Mouse (Mus musculus): ENCODE measurements around the gene Gm49361.
"Not testable (repeated sequence)": the region's sequence is repeated elsewhere in the genome, so short reads cannot be mapped to it uniquely, and the experiment has no call there.

Gm49361 gene

GRCm38 (mm10) chr14:57746001-57746771 is at the start of gene Gm49361:
TSS of gene Gm49361 (minus strand) at chr14:57746103.
- DNase-seq (ENCODE audit: low read depth in 1 of 2, low spot score in 2 of 2): peak; percentile 64 to 85

GRCm38 (mm10) chr14:57791171-57791570 is 45.3 kb upstream of the Gm49361 start:
- no peak for DNase-seq (ENCODE audit: low read depth in 1 of 2, low spot score in 2 of 2)

DNA sequence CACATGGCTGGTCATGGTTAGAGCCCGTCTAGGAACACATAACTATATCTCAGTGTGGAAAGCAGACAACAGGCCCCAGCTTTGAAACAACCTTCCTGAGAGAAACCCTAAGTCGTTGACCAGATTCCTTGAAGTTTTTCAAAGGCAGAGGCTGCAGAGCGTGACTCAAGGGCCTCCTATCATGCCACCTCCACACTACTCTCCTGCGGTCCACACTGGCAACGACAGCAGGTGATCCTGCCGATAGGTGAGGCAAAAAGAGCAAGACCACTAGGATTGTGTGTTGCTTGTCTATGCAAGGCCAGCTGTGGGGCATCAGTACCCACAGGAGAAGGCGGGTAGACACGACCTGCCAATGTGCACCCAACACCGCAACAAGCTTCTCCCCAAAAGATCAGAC is 43.9 kb upstream of the Gm49361 start:
- DNase-seq (ENCODE audit: low read depth in 1 of 2, low spot score in 2 of 2): no peak

GRCm38 (mm10) chr14:57789311-57789710 is 43.4 kb upstream of the Gm49361 start:
- no peak for DNase-seq (ENCODE audit: low read depth in 1 of 2, low spot score in 2 of 2)

- DNase-seq (ENCODE audit: low read depth in 1 of 2, low spot score in 2 of 2): no peak
Measured at GRCm38 (mm10) chr14:57787406-57787805, 41.5 kb upstream of the Gm49361 start.

DNA sequence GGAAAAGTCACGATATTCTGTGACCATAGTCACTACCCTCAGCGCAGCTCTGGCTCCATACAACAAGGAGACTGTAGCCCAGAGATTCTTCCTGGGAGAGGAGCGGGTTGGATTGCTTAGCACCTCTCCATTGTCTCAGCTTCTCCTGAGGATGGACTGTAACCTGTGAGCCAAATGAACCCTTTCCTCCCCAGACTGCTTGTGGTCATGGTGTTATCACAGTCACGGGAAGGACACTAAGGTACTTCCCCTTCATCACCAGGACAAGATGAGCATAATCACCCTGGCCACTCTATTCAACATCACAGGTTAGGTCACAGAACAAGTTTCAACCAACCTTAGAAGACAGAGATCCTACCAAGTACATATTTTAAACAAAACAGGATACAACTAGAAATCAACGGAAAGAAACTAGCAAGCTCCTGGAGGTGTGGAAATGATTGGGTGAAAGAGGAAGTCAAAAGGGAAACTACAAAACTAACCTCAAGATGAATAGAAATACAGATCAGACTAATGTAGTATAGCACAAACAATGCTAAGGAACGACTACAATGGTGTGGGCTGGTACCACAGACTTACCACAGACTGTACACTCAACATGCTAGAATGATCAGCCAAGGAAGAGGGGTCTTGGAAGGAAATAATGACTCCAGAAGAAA is 26.4 kb upstream of the Gm49361 start:
- no peak for DNase-seq (ENCODE audit: low read depth in 1 of 2, low spot score in 2 of 2)

GRCm38 (mm10) chr14:57769102-57769501 is 23.2 kb upstream of the Gm49361 start:
- no peak for DNase-seq (ENCODE audit: low read depth in 1 of 2, low spot score in 2 of 2)

DNA sequence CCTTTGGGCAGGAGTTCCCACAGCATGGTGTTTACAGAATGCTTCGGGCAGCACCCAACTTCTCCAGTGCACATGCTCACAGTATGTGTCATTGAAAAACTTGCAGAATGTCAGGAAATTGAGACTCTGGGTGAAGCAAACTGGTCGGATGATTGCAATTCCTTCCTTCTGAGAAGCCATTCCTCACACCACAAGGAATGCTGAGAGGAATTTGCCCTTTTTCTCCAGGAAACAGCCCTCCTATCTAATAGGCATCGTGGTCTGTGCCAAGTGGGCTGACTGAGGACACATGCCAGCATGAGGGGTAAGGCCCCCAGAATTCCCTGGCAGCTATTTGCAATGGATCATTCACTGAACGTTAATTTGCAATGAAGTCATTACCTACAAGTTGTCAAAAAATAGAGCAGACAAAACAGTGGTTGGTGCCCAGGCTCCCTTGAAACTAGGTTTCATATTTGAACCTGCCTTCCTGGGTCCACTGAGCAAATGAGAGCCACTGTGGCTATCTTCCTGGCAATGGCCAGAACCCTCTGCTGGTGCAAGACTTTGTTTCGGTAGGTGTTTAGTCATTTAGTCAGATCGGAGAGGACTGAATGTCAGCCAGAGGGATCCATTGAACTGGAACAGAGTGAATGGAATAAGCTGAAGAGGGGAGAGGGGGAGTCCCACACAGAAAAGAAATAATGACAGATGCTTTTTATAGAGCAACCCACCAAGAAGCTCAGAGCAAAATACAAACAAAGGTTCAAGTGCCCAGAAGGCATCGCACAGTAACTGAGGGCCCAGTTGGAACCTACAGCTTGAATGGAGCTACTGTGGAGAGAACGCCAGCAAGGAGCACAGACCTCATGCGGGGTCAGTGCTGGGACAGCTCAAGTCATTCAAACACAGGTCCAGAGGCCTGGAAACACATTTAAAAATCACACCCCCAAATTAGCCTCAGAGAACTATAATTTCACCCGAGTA is 14.8 kb upstream of the Gm49361 start:
- no peak for DNase-seq (ENCODE audit: low read depth in 1 of 2, low spot score in 2 of 2)

DNA sequence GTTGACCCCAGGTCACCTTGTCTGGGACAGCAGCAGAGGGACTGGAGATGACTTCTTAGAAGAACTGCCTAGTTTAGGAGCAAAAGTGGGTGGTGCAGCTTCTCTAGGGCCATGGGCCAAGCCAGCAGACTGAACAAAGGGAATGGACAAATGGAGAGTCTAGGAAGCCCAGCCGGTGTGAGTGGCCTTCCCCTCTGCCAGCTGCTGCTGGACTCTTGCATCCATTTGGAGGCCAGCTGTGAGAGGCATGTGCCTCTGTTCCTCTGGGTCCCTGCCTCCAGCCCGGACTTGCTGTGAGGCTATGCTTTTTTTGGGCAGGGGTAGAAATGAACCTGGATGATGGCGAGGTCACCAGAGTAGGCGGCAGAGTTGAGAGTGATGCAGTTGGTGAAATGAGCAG is 12.3 kb upstream of the Gm49361 start, which contains the start of gene Lats2:
Gene Lats2, minus strand, starts transcription at position 152 of the 400 bp plus-strand sequence.
- no peak for DNase-seq (ENCODE audit: low read depth in 1 of 2, low spot score in 2 of 2)

- no peak for DNase-seq (ENCODE audit: low read depth in 1 of 2, low spot score in 2 of 2)
Measured at GRCm38 (mm10) chr14:57756094-57756493, 10.2 kb upstream of the Gm49361 start.

GRCm38 (mm10) chr14:57755661-57756060 is 9.8 kb upstream of the Gm49361 start:
- no peak for DNase-seq (ENCODE audit: low read depth in 1 of 2, low spot score in 2 of 2)

DNA sequence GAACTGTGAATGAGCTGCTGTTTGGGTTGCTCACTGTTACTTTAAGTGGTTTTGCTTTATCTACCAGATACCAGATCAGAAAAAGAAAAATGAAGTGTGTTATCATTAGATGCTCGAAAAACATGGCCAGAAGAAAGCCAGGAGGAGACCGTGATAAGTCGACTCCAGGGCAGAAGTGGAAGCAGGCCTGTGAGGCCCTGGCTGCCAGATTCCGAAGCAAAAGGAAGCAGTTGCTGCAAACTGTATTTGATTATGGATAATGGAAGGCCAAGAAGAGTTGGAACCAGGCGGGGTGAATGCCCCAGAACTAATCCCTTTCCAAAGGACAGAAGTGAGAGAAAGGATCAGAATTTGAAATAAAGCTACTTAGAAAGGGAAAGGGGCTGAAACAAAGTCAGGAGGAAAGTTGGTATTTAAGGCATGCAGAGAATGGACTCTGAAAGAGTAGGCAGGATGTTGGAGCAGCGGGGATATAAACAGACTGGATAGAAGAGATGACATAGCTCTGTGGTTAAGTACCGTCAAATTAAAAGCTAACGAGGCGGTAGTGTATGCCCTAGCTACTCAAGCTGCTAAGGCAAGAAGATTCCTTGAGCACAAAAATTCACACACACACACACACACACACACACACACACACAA is 7.6 kb upstream of the Gm49361 start:
- DNase-seq (ENCODE audit: low read depth in 1 of 2, low spot score in 2 of 2): no peak

- not testable (repeated sequence) for DNase-seq (ENCODE audit: low read depth in 1 of 2, low spot score in 2 of 2)
Measured at GRCm38 (mm10) chr14:57751006-57751405, 5.1 kb upstream of the Gm49361 start.

- DNase-seq (ENCODE audit: low read depth in 1 of 2, low spot score in 2 of 2): no peak
Measured at GRCm38 (mm10) chr14:57749501-57749900, 3.6 kb upstream of the Gm49361 start.

DNA sequence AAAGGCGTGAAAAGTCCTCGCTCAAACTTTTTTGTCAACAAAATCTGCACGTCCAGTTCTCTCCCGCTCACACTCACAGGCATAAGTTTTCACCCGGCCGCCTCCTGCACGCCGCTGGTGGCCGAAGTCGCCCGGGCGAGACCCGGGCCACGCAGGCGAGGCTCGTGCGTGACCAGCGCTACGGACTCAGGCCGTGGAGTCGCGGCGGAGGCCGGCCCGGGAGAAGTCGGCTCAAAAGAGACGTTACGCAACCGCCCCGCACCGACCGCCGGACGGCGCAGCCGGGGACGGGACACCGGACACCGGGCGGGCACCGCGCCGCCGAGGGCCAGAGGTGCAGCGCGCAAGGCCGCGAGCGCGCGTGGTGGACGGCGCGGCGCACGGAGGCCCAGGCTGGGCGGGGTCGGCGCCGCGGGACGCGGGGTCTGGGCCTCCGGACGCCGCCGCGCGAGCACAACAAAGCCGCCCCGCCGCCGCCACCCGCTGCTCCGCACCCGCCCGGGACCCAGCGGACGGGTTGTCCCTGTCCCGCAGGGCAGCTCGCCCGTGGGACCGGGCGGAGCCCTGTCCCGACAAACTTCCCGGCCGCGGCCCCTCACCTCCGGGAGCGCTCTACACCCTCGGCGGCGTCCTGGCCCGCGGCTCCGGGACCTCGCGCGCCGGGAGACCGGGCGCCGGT is 473 bp downstream of the Gm49361 start:
- DNase-seq (ENCODE audit: low read depth in 1 of 2, low spot score in 2 of 2): peak; percentile 11 to 50

DNA sequence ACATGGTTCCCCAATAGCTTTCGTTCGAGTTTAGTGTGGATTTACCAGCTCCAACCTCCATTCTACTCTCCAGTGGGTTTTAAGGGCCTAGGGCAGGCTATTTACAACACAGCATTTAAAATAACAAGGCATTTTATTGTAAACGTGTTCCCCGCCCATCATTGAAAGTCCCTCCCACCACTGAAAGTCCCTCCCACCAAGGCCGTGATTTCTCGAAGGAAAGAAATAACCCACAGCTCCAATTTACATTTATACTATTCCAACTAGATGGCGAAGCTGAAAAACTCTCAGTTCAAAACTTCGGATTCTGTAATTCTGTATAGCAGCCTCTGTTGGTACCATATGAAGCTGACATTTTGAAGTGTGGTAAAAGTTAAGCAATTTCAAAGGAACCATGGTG is 1.4 kb downstream of the Gm49361 start:
- no peak for DNase-seq (ENCODE audit: low read depth in 1 of 2, low spot score in 2 of 2)

DNA sequence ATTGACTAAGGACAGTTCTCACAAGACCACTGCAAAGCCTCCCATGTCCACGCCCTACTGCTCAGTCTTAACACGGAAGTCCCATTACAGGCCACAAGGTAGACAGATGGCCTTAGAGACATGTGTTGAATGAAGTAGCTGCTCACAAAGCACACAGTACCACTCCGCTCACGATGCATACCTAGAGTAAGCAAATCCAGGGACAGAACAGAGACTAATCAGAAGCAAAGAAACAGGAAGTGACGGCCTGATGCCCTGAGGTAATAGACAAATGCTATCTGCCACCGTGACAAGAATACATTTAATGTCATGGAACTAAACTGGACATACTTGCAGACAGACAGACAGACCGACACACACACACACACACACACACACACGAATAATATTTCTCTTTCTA is 5.3 kb downstream of the Gm49361 start:
- no peak for DNase-seq (ENCODE audit: low read depth in 1 of 2, low spot score in 2 of 2)

DNA sequence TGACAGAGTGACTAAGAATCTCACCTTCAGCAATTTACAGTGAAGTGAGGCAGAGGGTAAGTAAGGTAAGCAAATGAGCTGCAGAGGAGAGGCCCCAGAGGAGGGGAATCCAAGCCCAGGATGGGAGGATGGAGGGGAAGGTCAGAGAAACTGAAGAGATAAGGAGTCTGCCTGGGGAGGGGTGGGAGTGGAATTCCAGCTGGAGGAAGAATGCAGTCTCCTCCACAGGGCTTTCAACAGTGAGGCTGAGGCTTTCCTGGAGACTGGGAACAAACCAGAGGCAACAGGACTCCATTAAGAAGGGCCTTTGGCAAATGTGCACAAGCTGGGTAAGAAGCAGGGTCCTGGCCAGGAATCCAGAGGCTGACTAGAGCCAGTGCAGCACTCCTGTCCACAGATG is 8.8 kb downstream of the Gm49361 start:
- DNase-seq (ENCODE audit: low read depth in 1 of 2, low spot score in 2 of 2): no peak

GRCm38 (mm10) chr14:57736141-57736540 is 9.8 kb downstream of the Gm49361 start:
- no peak for DNase-seq (ENCODE audit: low read depth in 1 of 2, low spot score in 2 of 2)

DNA sequence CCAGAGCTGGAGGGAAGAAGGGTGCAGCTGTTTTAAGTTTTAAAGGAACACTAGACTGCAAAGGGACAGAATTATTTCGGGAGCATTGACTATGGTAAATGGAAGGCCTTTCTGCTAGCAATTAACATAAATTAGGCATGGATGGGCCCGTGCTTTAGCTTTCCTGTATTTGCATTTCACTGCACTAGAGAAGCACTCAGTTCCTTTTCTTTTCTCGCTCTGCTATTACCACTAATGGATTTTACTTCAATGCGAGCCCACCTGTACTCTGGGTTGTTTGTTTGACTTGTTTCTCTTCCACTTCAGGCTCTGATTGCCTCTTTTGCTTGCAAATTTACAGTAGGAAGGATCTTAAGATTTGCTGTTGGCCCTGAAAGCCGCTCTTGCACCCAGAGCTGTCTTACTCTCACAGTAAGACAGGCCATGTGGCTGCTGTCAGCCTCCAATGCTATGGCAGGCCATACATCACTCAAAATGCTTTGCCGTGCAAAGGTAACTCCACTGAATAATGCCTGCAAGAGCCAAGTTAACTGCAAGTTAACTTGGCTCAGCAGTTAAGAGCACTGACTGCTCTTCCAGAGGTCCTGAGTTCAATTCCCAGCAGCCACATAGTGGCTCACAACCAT is 13.1 kb downstream of the Gm49361 start:
- no peak for DNase-seq (ENCODE audit: low read depth in 1 of 2, low spot score in 2 of 2)

All from monocyte, adult 2 months (primary cell).